Mouse (Mus musculus): ENCODE data around the gene Intu. TPM values are rescaled to one million over a fixed set of nuclear protein-coding genes. Genes with fewer than 3 reads are reported as not detected.

The Intu gene
- total and polyA plus RNA-seq, 3 experiments = 9.7 to 12.3 TPM; not detected in 1

DNA sequence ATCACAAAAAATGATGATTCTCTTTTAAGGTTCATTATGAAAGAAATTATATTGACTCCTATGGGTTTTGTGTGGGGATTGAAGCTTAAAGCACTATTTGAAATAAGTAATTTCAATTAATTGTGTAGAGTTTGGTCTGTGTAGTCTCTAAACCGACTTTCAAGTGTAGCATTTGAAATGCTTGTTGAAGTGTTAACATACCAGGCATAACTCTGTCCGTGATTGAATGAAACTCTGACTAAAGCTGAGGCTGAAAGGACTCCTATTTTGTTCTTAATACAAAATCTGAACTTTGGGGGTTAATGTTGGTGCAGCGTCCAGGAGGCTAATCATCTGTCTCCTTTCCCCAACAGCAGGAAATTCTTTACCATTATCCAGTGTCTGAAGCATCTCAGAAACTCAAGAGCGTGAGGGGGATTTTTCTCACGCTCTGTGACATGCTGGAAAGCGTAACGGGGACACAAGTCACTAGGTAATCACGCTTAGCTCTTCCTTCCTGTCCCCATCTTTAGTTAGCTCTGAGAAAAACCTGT lies 143.9 kb downstream of the Intu start:
- Histone ChIP-seq H3K79me2 (ENCODE audit: control insufficient read depth, insufficient read depth, low read length, poor library complexity) (no peaks in the 10 kb centered on the region), H3K9me3 (replicated peaks; ENCODE audit: insufficient read depth, low read length) (no peaks in the 10 kb centered on the region), H3K4me3 (ENCODE audit: control insufficient read depth in 1 of 2, insufficient read depth in 1 of 2, low read depth in 2 of 2, low read length in 2 of 2) (no peak overlapping the region), H3K27me3 (ENCODE audit: control insufficient read depth in 1 of 2, insufficient read depth in 2 of 2, low read length in 2 of 2) (no peaks in the 10 kb centered on the region), H3K27ac (ENCODE audit: control insufficient read depth, low read depth, low read length) (no peak overlapping the region), H3K4me1 (ENCODE audit: control insufficient read depth in 1 of 2, insufficient read depth in 2 of 2, low read length in 2 of 2) (no peaks in the 10 kb centered on the region), H3K36me3 (ENCODE audit: control insufficient read depth in 1 of 2, insufficient read depth in 2 of 2, low read length in 2 of 2) (peaks cover 0 to 2% of the 10 kb centered on the region in 2 experiments; a peak in 1 of 4 replicates), H3K9ac (ENCODE audit: control insufficient read depth, low read depth, low read length, poor library complexity, severe bottlenecking) (no peak overlapping the region)
- DNase-seq (ENCODE audit: low read depth, low spot score) = no peak
- no peak for TF ChIP-seq CHD1 (IDR thresholded peaks at IDR 0.05; ENCODE audit: low read depth, low read length)
- no peak for TF ChIP-seq MAZ (IDR thresholded peaks at IDR 0.05; ENCODE audit: low read depth, low read length)
- TF ChIP-seq MEF2A (IDR thresholded peaks at IDR 0.05; ENCODE audit: extremely low read depth, insufficient replicate concordance, low read depth, low read length, poor library complexity, severe bottlenecking) = no peak
- TF ChIP-seq ETS1 (IDR thresholded peaks at IDR 0.05; ENCODE audit: low read depth, low read length) = no peak
- TF ChIP-seq SIN3A (IDR thresholded peaks at IDR 0.05; ENCODE audit: low read length) = no peak
- TF ChIP-seq EP300 (IDR thresholded peaks at IDR 0.05; ENCODE audit: low read depth in 1 of 2, low read length in 2 of 2) = no peak
- TF ChIP-seq GABPA (IDR thresholded peaks at IDR 0.05; ENCODE audit: low read depth, low read length) = no peak
- no peak for TF ChIP-seq ZC3H11A (IDR thresholded peaks at IDR 0.05; ENCODE audit: low read depth, low read length)

DNA sequence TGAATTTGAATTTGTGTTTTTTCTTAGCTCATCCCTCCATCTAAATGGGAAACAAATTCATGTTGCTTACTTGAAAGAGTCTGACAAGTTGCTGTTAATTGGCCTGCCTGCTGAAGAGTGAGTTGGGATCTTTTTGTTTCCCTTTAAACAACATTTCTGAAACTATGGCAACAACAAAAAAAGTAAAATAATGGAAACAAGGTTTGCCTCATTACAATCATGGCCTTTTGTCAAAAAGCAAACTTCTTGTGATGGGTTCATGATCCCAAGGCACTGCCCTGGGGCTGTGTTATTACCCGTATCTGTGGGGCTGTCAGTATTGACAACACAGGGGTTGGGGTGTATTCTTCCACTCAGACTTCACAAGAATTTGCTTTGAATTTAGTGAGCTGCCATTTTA lies 147.8 kb downstream of the Intu start:
- Histone ChIP-seq H3K27ac (ENCODE audit: control insufficient read depth, low read depth, low read length) (no peak overlapping the region), H3K9ac (ENCODE audit: control insufficient read depth, low read depth, low read length, poor library complexity, severe bottlenecking) (no peak overlapping the region), H3K36me3 (ENCODE audit: control insufficient read depth in 1 of 2, insufficient read depth in 2 of 2, low read length in 2 of 2) (peaks cover 0 to 2% of the 10 kb centered on the region in 2 experiments; a peak in 1 of 4 replicates), H3K4me1 (ENCODE audit: control insufficient read depth in 1 of 2, insufficient read depth in 2 of 2, low read length in 2 of 2) (no peaks in the 10 kb centered on the region), H3K27me3 (ENCODE audit: control insufficient read depth in 1 of 2, insufficient read depth in 2 of 2, low read length in 2 of 2) (no peaks in the 10 kb centered on the region), H3K4me3 (ENCODE audit: control insufficient read depth in 1 of 2, insufficient read depth in 1 of 2, low read depth in 2 of 2, low read length in 2 of 2) (no peak overlapping the region), H3K9me3 (replicated peaks; ENCODE audit: insufficient read depth, low read length) (no peaks in the 10 kb centered on the region), H3K79me2 (ENCODE audit: control insufficient read depth, insufficient read depth, low read length, poor library complexity) (no peaks in the 10 kb centered on the region)
- DNase-seq (ENCODE audit: low read depth, low spot score) = no peak
- TF ChIP-seq TCF12 (IDR thresholded peaks at IDR 0.05; ENCODE audit: low read depth, low read length) = no peak
- TF ChIP-seq ETS1 (IDR thresholded peaks at IDR 0.05; ENCODE audit: low read depth, low read length) = no peak
- TF ChIP-seq NELFE (IDR thresholded peaks at IDR 0.05; ENCODE audit: low read depth, low read length) = no peak
- no peak for TF ChIP-seq USF2 (IDR thresholded peaks at IDR 0.05; ENCODE audit: borderline replicate concordance in 1 of 2, insufficient read depth in 1 of 2, low read depth in 1 of 2, low read length in 2 of 2)
- no peak for TF ChIP-seq SMC3 (IDR thresholded peaks at IDR 0.05; ENCODE audit: low read depth, low read length)
- no peak for TF ChIP-seq ZKSCAN1 (IDR thresholded peaks at IDR 0.05; ENCODE audit: low read depth, low read length)
- no peak for TF ChIP-seq KAT2A (conservative IDR thresholded peaks at IDR 0.05; ENCODE audit: low read depth, low read length)
- TF ChIP-seq GABPA (IDR thresholded peaks at IDR 0.05; ENCODE audit: low read depth, low read length) = no peak
- no peak for TF ChIP-seq CTCF (IDR thresholded peaks at IDR 0.05 in 2 of 3, conservative IDR thresholded peaks at IDR 0.05 in 1 of 3; ENCODE audit: control insufficient read depth in 1 of 3, insufficient read depth in 1 of 3, low read depth in 2 of 3, low read length in 3 of 3, poor library complexity in 1 of 3, severe bottlenecking in 1 of 3)
- no peak for TF ChIP-seq TAL1 (IDR thresholded peaks at IDR 0.05; ENCODE audit: low read length)
- TF ChIP-seq MEF2A (IDR thresholded peaks at IDR 0.05; ENCODE audit: extremely low read depth, insufficient replicate concordance, low read depth, low read length, poor library complexity, severe bottlenecking) = no peak
- TF ChIP-seq CHD1 (IDR thresholded peaks at IDR 0.05; ENCODE audit: low read depth, low read length) = no peak
- TF ChIP-seq MAX (IDR thresholded peaks at IDR 0.05; ENCODE audit: low read length) = no peak
- no peak for TF ChIP-seq POLR2AphosphoS2 (IDR thresholded peaks at IDR 0.05; ENCODE audit: low read length)
- TF ChIP-seq UBTF (IDR thresholded peaks at IDR 0.05; ENCODE audit: borderline replicate concordance, insufficient read depth, low read depth, low read length) = no peak
- no peak for TF ChIP-seq TBP (IDR thresholded peaks at IDR 0.05; ENCODE audit: low read depth, low read length)
- no peak for TF ChIP-seq HCFC1 (IDR thresholded peaks at IDR 0.05; ENCODE audit: low read depth, low read length)
- no peak for TF ChIP-seq MYB (IDR thresholded peaks at IDR 0.05; ENCODE audit: low read depth, low read length)
- no peak for TF ChIP-seq ZNF384 (IDR thresholded peaks at IDR 0.05; ENCODE audit: low read depth, low read length)

Measured in MEL (cell line).